Mouse (Mus musculus) brain, embryonic 14.5 days (tissue): ENCODE results near the gene Arhgap45.

Experiments used
- CTCF ChIP-seq: fragments of 200-500 bp; IDR thresholded peaks from 2 replicates; pipeline ENCODE4 v1.5.1; 2012; ENCODE audit warnings: inconsistent platforms, mild to moderate bottlenecking, moderate library complexity, borderline replicate concordance; ENCODE audit not compliant: insufficient read depth, insufficient read length; ENCODE audit errors: extremely low read depth
- POLR2A ChIP-seq: fragments of 200-500 bp; IDR thresholded peaks from 2 replicates; pipeline ENCODE4 v1.6.1; 2012; ENCODE audit warnings: mild to moderate bottlenecking, inconsistent platforms, borderline replicate concordance; ENCODE audit not compliant: poor library complexity, insufficient read depth, insufficient read length, severe bottlenecking; ENCODE audit errors: extremely low read depth

- TF ChIP-seq CTCF (no peak), POLR2A (no peak)
These were observed 45.9 kb upstream of the Arhgap45 start, which contains the start of gene Grin3b for GRCm38 (mm10) chr10:79970415-79971182.
